Mouse (Mus musculus) neural tube, embryonic 11.5 days (tissue): Measurements from ENCODE around the gene Ppp2r5d. TPM values are rescaled to one million over a fixed set of nuclear protein-coding genes. Genes with fewer than 3 reads are reported as not detected.
A peak's percentile ranks its signal among the peaks of the same experiment; 100 is the strongest.

Experiments
- ATAC-seq: fragments of 200-750 bp; cut with Nextera tagmentation; 2 replicates; pipeline ENCODE4 v1.8.0; 2017; ENCODE audit warnings: moderate number of reproducible peaks, mild to moderate bottlenecking, moderate TSS enrichment, moderate library complexity; ENCODE audit not compliant: insufficient read depth, low FRiP score, low TSS enrichment
- DNase-seq: peaks from one replicate; pipeline ENCODE4 v3.0.0-alpha.2; 2015; ENCODE audit warnings: low spot score
- H3K27ac ChIP-seq: fragments of 300-500 bp; sonication (generic); 2 replicates; pipeline ENCODE4 v1.5.1; 2014; ENCODE audit warnings: low read depth, mild to moderate bottlenecking, low read length
- H3K27me3 ChIP-seq: fragments of 300-500 bp; sonication (generic); 2 replicates; pipeline ENCODE4 v1.6.1; 2014; ENCODE audit warnings: mild to moderate bottlenecking, low read length, mixed read lengths; ENCODE audit not compliant: control insufficient read depth, insufficient read depth
- H3K36me3 ChIP-seq: fragments of 300-500 bp; sonication (generic); 2 replicates; pipeline ENCODE4 v1.6.1; 2014; ENCODE audit warnings: mild to moderate bottlenecking, low read length, moderate library complexity, mixed read lengths; ENCODE audit not compliant: control insufficient read depth, insufficient read depth
- H3K4me1 ChIP-seq: fragments of 300-500 bp; sonication (generic); 2 replicates; pipeline ENCODE4 v1.6.1; 2014; ENCODE audit warnings: low read length, mixed read lengths; ENCODE audit not compliant: control insufficient read depth, insufficient read depth
- H3K4me2 ChIP-seq: fragments of 300-500 bp; sonication (generic); 2 replicates; pipeline ENCODE4 v1.6.1; 2014; ENCODE audit warnings: low read depth, mild to moderate bottlenecking, moderate library complexity
- H3K4me3 ChIP-seq: fragments of 300-500 bp; sonication (generic); 2 replicates; pipeline ENCODE4 v1.5.1; 2014; ENCODE audit warnings: low read depth, low read length
- H3K9ac ChIP-seq: fragments of 300-500 bp; sonication (generic); 2 replicates; pipeline ENCODE4 v1.6.1; 2014; ENCODE audit warnings: mild to moderate bottlenecking, low read length
- H3K9me3 ChIP-seq: fragments of 300-500 bp; sonication (generic); 2 replicates; pipeline ENCODE4 v1.6.1; 2016; ENCODE audit warnings: low read length; ENCODE audit not compliant: control insufficient read depth
- WGBS: fragments of 180-500 bp; shearing (Covaris S2); extraction: QIAGEN DNeasy Blood & Tissue Kit; methylation state at CpG from one replicate; pipeline ENCODE4 v1.1.7; 2014; 5-methylcytosine and 5-hydroxymethylcytosine counted together
- polyA plus RNA-seq: library from polyadenylated mRNA; unstranded; fragments of >200 nt; fragmentation: Nextera tagmentation; extraction: Ambion mirVana; gene quantifications from 2 replicates; pipeline ENCODE4 v1.2.1, GENCODE M21; 2014

Gene Ppp2r5d
- polyA plus RNA-seq, 1 experiment from 2014 or later, result 124 TPM

DNA sequence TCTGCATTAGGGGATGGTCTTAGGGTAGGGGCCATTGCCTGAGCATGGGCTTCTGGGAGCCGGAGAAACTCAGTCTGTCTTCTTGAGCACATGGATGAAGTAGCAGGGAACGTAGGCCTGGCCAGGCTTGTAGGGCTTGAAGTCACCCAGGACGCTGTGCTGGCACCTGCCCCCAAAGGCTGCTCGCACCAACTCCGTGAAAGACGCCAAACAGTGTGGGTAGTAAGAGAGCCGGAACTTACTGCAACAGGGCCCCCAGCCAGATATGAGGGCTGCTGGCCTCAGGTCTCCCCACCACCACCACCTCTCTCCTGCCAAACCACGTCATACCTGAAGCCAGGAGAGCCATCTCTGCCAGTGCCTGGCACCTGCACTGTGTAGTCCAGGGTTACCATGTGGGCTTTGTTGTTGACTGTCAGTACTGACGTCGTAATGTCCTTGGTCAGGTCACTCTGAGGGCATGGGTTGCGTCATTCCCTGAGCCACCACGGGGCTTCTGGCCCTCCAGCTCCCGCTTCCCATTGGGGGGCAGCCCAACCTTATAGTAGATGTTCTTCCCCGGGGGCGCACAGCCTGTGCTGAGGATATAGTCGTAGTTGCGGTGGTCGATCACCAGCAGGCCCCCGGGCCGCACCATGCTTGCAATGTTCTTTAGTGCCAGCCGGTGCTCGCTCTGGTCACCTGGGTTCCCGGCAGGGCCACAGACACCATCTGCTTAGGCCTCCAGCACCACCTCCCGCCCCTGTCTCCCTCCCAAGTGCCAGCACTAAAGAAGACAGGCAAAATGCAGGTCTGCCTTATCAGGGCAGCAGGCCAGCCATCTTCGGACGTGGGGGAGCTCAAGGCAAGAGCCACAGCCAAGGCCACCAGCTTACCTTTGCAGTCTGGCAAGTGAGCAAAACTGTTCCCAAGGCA lies 21.1 kb upstream of the Ppp2r5d start:
- no peaks in the 10 kb centered on the region for H3K9me3 ChIP-seq
- WGBS, result 91% methylated on average over 26 of the region's 26 CpGs
- H3K27ac ChIP-seq, result no peak overlapping the region
- no peaks in the 10 kb centered on the region for H3K4me1 ChIP-seq
- no peak overlapping the region for H3K4me2 ChIP-seq
- H3K9ac ChIP-seq, result no peak overlapping the region
- peaks cover 6% of the 10 kb centered on the region; the same call in 1 of the 2 replicates for H3K27me3 ChIP-seq
- DNase-seq (no peak), ATAC-seq (no peak)
- H3K36me3 ChIP-seq, result peaks cover 4% of the 10 kb centered on the region; the same call in 1 of the 2 replicates
- no peak overlapping the region for H3K4me3 ChIP-seq

- 49% methylated on average over 9 of the region's 9 CpGs for WGBS
- H3K27ac ChIP-seq, result no peak overlapping the region
- H3K27me3 ChIP-seq, result peaks cover 6% of the 10 kb centered on the region; the same call in 1 of the 2 replicates
- no peaks in the 10 kb centered on the region for H3K9me3 ChIP-seq
- DNase-seq (peak; percentile 55), ATAC-seq (no peak)
- peaks cover 4% of the 10 kb centered on the region; the same call in 1 of the 2 replicates for H3K36me3 ChIP-seq
- H3K4me2 ChIP-seq, result no peak overlapping the region
- no peak overlapping the region for H3K4me3 ChIP-seq
- no peaks in the 10 kb centered on the region for H3K4me1 ChIP-seq
- no peak overlapping the region for H3K9ac ChIP-seq
Measured at GRCm38 (mm10) chr17:46725273-46725672, 20.4 kb upstream of the Ppp2r5d start.

DNA sequence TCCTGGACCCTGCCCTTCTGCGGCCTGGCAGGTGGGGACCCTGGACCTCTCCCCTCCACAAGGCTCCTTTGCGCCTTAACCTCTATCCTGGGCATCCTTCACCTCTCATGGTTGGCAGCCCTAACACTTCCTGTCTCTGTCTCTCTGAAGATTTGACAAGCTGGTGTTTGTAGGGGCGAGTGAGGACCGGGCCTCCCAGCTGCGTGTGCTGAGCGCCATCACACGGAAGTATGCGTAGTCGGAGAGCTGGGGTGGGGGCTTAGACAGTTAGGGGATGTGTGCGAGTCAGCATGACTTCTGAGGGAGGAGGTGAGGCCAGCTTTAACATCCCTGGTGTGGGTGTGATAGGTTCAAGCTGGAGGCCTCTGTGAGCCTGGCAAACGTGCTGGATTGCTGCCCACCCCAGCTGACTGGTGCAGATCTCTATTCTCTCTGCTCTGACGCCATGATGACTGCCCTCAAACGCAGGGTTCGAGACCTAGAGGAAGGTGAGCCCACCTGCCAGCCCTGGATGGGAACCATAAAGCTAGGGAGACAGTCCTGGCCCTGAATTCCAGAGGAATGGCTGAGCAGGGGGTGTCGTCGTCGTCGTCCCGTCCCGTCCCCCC lies 19.7 kb upstream of the Ppp2r5d start:
- H3K9ac ChIP-seq, result no peak overlapping the region
- 82% methylated on average over 18 of the region's 20 CpGs for WGBS
- H3K36me3 ChIP-seq, result peaks cover 4% of the 10 kb centered on the region; the same call in 1 of the 2 replicates
- H3K4me1 ChIP-seq, result no peaks in the 10 kb centered on the region
- no peak overlapping the region for H3K4me3 ChIP-seq
- no peak overlapping the region for H3K4me2 ChIP-seq
- no peak overlapping the region for H3K27ac ChIP-seq
- no peak for ATAC-seq
- peaks cover 6% of the 10 kb centered on the region; the same call in 1 of the 2 replicates for H3K27me3 ChIP-seq
- no peaks in the 10 kb centered on the region for H3K9me3 ChIP-seq
- DNase-seq, result no peak

- WGBS, result 89% methylated on average over 7 of the region's 7 CpGs
- H3K36me3 ChIP-seq, result peaks cover 4% of the 10 kb centered on the region; the same call in 1 of the 2 replicates
- no peak overlapping the region for H3K9ac ChIP-seq
Measured at GRCm38 (mm10) chr17:46721077-46721476, 16.2 kb upstream of the Ppp2r5d start.

GRCm38 (mm10) chr17:46714756-46715481 lies 10.0 kb upstream of the Ppp2r5d start:
- Histone ChIP-seq H3K27ac (no peak overlapping the region), H3K27me3 (no peaks in the 10 kb centered on the region), H3K4me2 (no peak overlapping the region), H3K4me3 (no peak overlapping the region), H3K9me3 (no peaks in the 10 kb centered on the region), H3K36me3 (peaks cover 4% of the 10 kb centered on the region; the same call in 1 of the 2 replicates), H3K4me1 (peaks cover 9% of the 10 kb centered on the region), H3K9ac (no peak overlapping the region)
- 94% methylated on average over 11 of the region's 11 CpGs for WGBS
- ATAC-seq, result no peak
- no peak for DNase-seq

More at GRCm38 (mm10) chr17:46721077-46721476, 16.2 kb upstream of the Ppp2r5d start:
- DNase-seq, result no peak
- H3K9me3 ChIP-seq, result no peaks in the 10 kb centered on the region
- H3K4me3 ChIP-seq, result no peak overlapping the region
- no peaks in the 10 kb centered on the region for H3K4me1 ChIP-seq
- no peak overlapping the region for H3K4me2 ChIP-seq
- ATAC-seq, result no peak
- H3K27ac ChIP-seq, result no peak overlapping the region
- no peaks in the 10 kb centered on the region for H3K27me3 ChIP-seq

DNA sequence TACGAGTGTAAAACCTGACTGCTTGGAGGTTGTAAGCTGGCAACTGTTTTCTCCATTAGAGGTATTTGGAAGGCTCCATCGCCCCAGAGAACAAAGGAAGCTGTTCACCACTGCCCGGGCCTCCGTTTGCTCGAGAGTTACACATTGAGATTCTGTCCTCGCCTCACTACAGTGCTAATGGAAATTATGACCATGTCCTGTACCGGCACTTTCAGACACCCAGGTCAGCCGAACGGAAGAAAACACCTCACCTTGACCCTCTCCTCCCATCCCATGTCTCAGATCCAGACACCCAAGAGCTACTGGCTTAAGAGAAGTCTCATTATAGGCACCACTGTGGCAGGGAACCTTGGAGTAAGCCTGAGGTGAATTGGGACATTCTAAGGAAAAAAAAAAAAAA lies 8.9 kb upstream of the Ppp2r5d start:
- peaks cover 4% of the 10 kb centered on the region; the same call in 1 of the 2 replicates for H3K36me3 ChIP-seq
- peaks cover 9% of the 10 kb centered on the region for H3K4me1 ChIP-seq
- H3K4me3 ChIP-seq, result no peak overlapping the region
- DNase-seq (no peak), ATAC-seq (no peak)
- no peaks in the 10 kb centered on the region for H3K9me3 ChIP-seq
- H3K27ac ChIP-seq, result no peak overlapping the region
- no peak overlapping the region for H3K9ac ChIP-seq
- no peaks in the 10 kb centered on the region for H3K27me3 ChIP-seq
- no peak overlapping the region for H3K4me2 ChIP-seq
- 86% methylated on average over 9 of the region's 9 CpGs for WGBS

DNA sequence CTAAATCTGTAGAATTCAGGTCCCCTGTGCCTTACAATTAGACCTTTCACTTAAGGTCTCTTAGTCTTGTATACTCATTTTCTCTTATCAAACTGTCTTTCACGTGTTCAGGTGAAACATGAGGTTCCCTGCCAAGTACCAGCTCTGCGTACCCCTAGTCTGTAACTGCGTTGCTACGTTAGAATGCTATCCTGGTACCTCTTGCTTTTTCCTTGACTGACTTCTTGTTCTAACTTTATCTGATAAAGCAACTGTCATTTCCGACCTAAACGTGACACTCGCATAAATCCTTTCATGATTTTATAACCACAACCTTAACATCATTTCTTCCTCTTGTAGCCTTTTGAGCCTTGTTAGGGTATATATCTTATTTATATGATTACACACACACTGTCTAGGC lies 7.5 kb upstream of the Ppp2r5d start:
- Histone ChIP-seq H3K36me3 (peaks cover 4% of the 10 kb centered on the region; the same call in 1 of the 2 replicates), H3K4me2 (peak overlapping the region; percentile 99), H3K27ac (no peak overlapping the region), H3K4me1 (peaks cover 9% of the 10 kb centered on the region), H3K27me3 (no peaks in the 10 kb centered on the region), H3K9ac (peak overlapping the region; percentile 90), H3K4me3 (peak overlapping the region; percentile 98), H3K9me3 (no peaks in the 10 kb centered on the region)
- whole genome bisulfite sequencing, result 83% methylated on average over 7 of the region's 7 CpGs
- ATAC-seq (no peak), DNase-seq (no peak)

DNA sequence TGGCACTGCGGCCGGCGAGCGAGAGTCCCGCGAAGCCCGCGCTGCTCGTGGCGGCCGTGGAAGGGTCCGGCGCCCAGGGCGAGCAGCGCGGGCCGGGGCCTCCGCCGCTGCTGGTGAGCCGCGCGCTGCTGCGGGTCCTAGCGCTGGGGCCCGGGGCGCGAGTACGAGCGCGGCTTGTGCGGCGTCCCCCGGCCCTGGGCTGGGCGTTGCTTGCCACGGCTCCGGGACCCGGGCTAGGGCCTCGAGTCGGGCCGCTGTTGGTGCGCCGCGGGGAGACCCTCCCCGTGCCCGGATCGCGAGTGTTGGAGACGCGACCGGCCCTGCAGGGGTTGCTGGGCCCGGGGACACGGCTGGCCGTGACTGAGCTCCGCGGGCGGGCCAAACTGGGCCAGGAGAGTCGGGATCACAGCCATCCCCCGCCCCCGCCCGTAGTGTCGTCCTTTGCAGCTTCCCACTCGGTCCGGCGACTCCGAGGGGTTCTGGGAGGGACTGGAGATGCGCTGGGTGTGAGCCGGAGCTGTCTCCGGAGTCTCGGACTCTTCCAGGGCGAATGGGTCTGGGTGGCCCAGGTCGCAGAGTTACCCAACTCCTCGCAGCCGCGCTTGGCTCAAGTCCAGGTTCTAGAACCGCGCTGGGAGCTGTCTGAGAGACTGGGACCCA lies 6.8 kb upstream of the Ppp2r5d start:
- under 1% methylated on average over 68 of the region's 76 CpGs for WGBS
- Histone ChIP-seq H3K9ac (peak overlapping the region; percentile 90), H3K27ac (0 out of 2 replicates have a peak overlapping the region, but pooled peaks have one; percentile 62), H3K4me3 (peak overlapping the region; percentile 98), H3K4me2 (peak overlapping the region; percentile 99), H3K27me3 (no peaks in the 10 kb centered on the region), H3K9me3 (no peaks in the 10 kb centered on the region), H3K36me3 (peaks cover 4% of the 10 kb centered on the region; the same call in 1 of the 2 replicates), H3K4me1 (peaks cover 9% of the 10 kb centered on the region)
- ATAC-seq (peak; percentile 59), DNase-seq (no peak)
